In the genomic region with DNA sequence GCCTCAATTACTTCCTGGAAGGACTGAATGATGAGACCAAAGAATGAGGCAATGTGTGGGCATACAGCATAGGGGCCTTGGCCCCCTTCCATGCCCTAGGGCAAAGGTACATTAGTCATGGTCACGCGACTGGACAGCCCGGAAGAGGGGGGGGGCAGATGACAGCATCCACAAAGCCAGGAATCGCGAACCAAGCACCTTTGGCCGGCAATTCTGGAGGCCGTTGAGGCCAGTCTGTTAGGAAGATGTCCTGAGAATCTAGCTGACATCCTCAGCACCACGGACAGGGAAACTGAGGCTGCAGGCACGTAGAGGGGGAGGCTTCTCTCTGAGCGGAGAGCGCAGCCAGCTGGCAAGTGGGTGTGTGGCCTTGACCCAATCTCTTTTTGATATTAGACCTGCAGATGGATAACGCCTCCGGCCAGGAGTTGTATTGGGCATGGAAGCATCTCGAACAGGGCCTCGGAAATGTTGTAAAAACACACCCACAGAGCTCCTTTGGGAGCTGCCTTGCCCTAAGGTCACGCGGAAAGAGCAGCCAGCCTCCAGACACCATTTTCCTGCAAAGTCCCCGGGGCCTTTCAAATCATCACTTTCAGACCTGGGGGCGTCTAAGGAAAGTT, we compare ENCODE assay signal across 8 mouse cellular contexts. TPM values are rescaled to one million over a fixed set of nuclear protein-coding genes. Genes with fewer than 3 reads are reported as not detected.
DNase-seq lines count a peak whose midpoint lies in the region; ATAC-seq and TF ChIP-seq lines count a peak whose summit lies in the region.

No protein-coding gene starts in this region.

- no peak for TF ChIP-seq CTCF in layer of hippocampus, adult 2 months (conservative IDR thresholded peaks at IDR 0.05)
- TF ChIP-seq CTCF in MEL (IDR thresholded peaks at IDR 0.05 in 2 of 3, conservative IDR thresholded peaks at IDR 0.05 in 1 of 3; ENCODE audit: control insufficient read depth in 1 of 3, insufficient read depth in 1 of 3, low read depth in 2 of 3, low read length in 3 of 3, poor library complexity in 1 of 3, severe bottlenecking in 1 of 3), result 0 out of 6 replicates have a peak, but pooled peaks of 1 of the 3 experiments have one; percentile 10

- peak; percentile 13 for TF ChIP-seq RAD21 in MEL (IDR thresholded peaks at IDR 0.05; ENCODE audit: low read depth, low read length)

- peak overlapping the region; percentile 84 for H3K4me3 ChIP-seq in layer of hippocampus, adult 2 months
- H3K4me3 ChIP-seq in MEL (ENCODE audit: control insufficient read depth in 1 of 2, insufficient read depth in 1 of 2, low read depth in 2 of 2, low read length in 2 of 2), result peak overlapping the region; percentile 70 to 84
- peak overlapping the region; percentile 85 for H3K4me3 ChIP-seq in heart, embryonic 16.5 days (ENCODE audit: low read length)
- peak overlapping the region; percentile 83 for H3K4me3 ChIP-seq in limb, embryonic 10.5 days

- peak overlapping the region; percentile 89 for H3K4me2 ChIP-seq in heart, embryonic 16.5 days (ENCODE audit: low read depth, low read length)

- peaks cover 0 to 11% of the 10 kb centered on the region in 2 experiments; a peak in 2 of 4 replicates for H3K36me3 ChIP-seq in MEL (ENCODE audit: control insufficient read depth in 1 of 2, insufficient read depth in 2 of 2, low read length in 2 of 2)
- no peaks in the 10 kb centered on the region for H3K36me3 ChIP-seq in heart, embryonic 16.5 days (ENCODE audit: control insufficient read depth, insufficient read depth)
- peaks cover 8% of the 10 kb centered on the region for H3K36me3 ChIP-seq in limb, embryonic 10.5 days

- WGBS in heart, embryonic 16.5 days, result 6% methylated on average over 19 of the region's 19 CpGs
- 7% methylated on average over 19 of the region's 19 CpGs for WGBS in limb, embryonic 10.5 days

- no peaks in the 10 kb centered on the region for H3K27me3 ChIP-seq in MEL (ENCODE audit: control insufficient read depth in 1 of 2, insufficient read depth in 2 of 2, low read length in 2 of 2)
- no peaks in the 10 kb centered on the region for H3K27me3 ChIP-seq in heart, embryonic 16.5 days (ENCODE audit: control insufficient read depth, insufficient read depth, low read length)
- no peaks in the 10 kb centered on the region for H3K27me3 ChIP-seq in limb, embryonic 10.5 days (ENCODE audit: low read depth, poor library complexity, severe bottlenecking)

- H3K4me1 ChIP-seq in MEL (ENCODE audit: control insufficient read depth in 1 of 2, insufficient read depth in 2 of 2, low read length in 2 of 2), result peaks cover 0 to 4% of the 10 kb centered on the region in 2 experiments; a peak in 1 of 4 replicates
- peaks cover 26% of the 10 kb centered on the region for H3K4me1 ChIP-seq in heart, embryonic 16.5 days (ENCODE audit: control insufficient read depth, insufficient read depth, low read length)
- peaks cover 36% of the 10 kb centered on the region for H3K4me1 ChIP-seq in limb, embryonic 10.5 days

- 0 out of 2 replicates have a peak, but pooled peaks have one; percentile 0 for ATAC-seq in heart, embryonic 16.5 days (replicated peaks; ENCODE audit: extremely low read depth, insufficient read depth, low FRiP score)
- ATAC-seq in megakaryocyte-erythroid progenitor cell, adult 5-6 weeks (replicated peaks; ENCODE audit: low FRiP score, low TSS enrichment, poor library complexity, severe bottlenecking), result 0 out of 2 replicates have a peak, but pooled peaks have one; percentile 8

- peaks cover 14% of the 10 kb centered on the region for H3K79me2 ChIP-seq in MEL (ENCODE audit: control insufficient read depth, insufficient read depth, low read length, poor library complexity)

- H3K9ac ChIP-seq in MEL (ENCODE audit: control insufficient read depth, low read depth, low read length, poor library complexity, severe bottlenecking), result peak overlapping the region; percentile 61
- H3K9ac ChIP-seq in heart, embryonic 16.5 days (ENCODE audit: low read length), result peak overlapping the region; percentile 75

- no peak for TF ChIP-seq EP300 in MEL (IDR thresholded peaks at IDR 0.05; ENCODE audit: low read depth in 1 of 2, low read length in 2 of 2)

- DNase-seq in layer of hippocampus, adult 2 months (ENCODE audit: low spot score in 2 of 2), result no peak
- DNase-seq in layer of hippocampus, adult 9-11 months, result no peak
- peak; percentile 74 for DNase-seq in MEL (ENCODE audit: low read depth, low spot score)
- DNase-seq in cerebellum, adult 9-11 months, result peak; percentile 79
- no peak for DNase-seq in limb, embryonic 10.5 days (ENCODE audit: low spot score)
- DNase-seq in urinary bladder, postnatal 25 days (ENCODE audit: low spot score), result peak; percentile 35

- no peaks in the 10 kb centered on the region for H3K9me3 ChIP-seq in MEL (replicated peaks; ENCODE audit: insufficient read depth, low read length)
- H3K9me3 ChIP-seq in heart, embryonic 16.5 days (replicated peaks; ENCODE audit: control insufficient read depth, low read length), result no peaks in the 10 kb centered on the region
- H3K9me3 ChIP-seq in limb, embryonic 10.5 days (replicated peaks), result no peaks in the 10 kb centered on the region

- TF ChIP-seq POLR2A in MEL (IDR thresholded peaks at IDR 0.05; ENCODE audit: control insufficient read depth in 1 of 2, insufficient read depth in 1 of 2, low read depth in 1 of 2, low read length in 2 of 2, poor library complexity in 1 of 2), result no peak

- H3K27ac ChIP-seq in layer of hippocampus, adult 2 months, result peak overlapping the region; percentile 93
- H3K27ac ChIP-seq in MEL (ENCODE audit: control insufficient read depth, low read depth, low read length), result no peak overlapping the region
- peak overlapping the region; percentile 76 for H3K27ac ChIP-seq in heart, embryonic 16.5 days (ENCODE audit: low read length)
- H3K27ac ChIP-seq in limb, embryonic 10.5 days, result peak overlapping the region; percentile 97

TF ChIP-seq in MEL, 35 proteins besides CTCF, POLR2A, EP300 and RAD21:
- TF ChIP-seq SIN3A (IDR thresholded peaks at IDR 0.05; ENCODE audit: low read length), result peak; percentile 98
- no peak for TF ChIP-seq MAX (IDR thresholded peaks at IDR 0.05; ENCODE audit: low read length)
- no peak for TF ChIP-seq USF1 (IDR thresholded peaks at IDR 0.05; ENCODE audit: low read depth, low read length)
- peak; percentile 92 for TF ChIP-seq MXI1 (IDR thresholded peaks at IDR 0.05; ENCODE audit: low read depth, low read length)
- no peak for TF ChIP-seq SMC3 (IDR thresholded peaks at IDR 0.05; ENCODE audit: low read depth, low read length)
TF ChIP-seq in MEL: peak in this region for 2.

RNA-seq across cellular contexts. Expression of gene Chka, which starts 0.6 kb away (rescaled TPM):
- total RNA-seq in layer of hippocampus, adult 2 months (2021), result 100 to 1,000 TPM in 1 of 2 experiments, 10 to 100 TPM in 1; 87.2 to 109 TPM
- total RNA-seq in MEL (2012; rRNA removed), result 11.1 and 12.5 TPM in 2 replicates
- 10 to 100 TPM in 1 of 2 experiments, not detected in 1; 21.0 TPM for polyA plus RNA-seq in MEL (2012; ENCODE audit: insufficient read depth in 1 of 2, insufficient read length in 2 of 2, low read depth in 1 of 2, low replicate concordance in 2 of 2, missing spikeins in 1 of 2)
- polyA plus RNA-seq in heart, embryonic 16.5 days (2015; fragmentation: Nextera tagmentation; extraction: Ambion mirVana), result 24.1 and 30.6 TPM in 2 replicates
- 48.5 and 50.0 TPM in 2 replicates for polyA plus RNA-seq in limb, embryonic 10.5 days (2016; fragmentation: Nextera tagmentation; extraction: Ambion mirVana)
- total RNA-seq in megakaryocyte-erythroid progenitor cell, adult 5-6 weeks (2014; fragmentation: Nextera tagmentation), result 23.0 and 23.5 TPM in 2 replicates
- 22.5 and 26.0 TPM in 2 replicates for total RNA-seq in megakaryocyte-erythroid progenitor cell, adult 5-6 weeks (2017)

RNA-seq across cellular contexts. Expression of gene Tcirg1, which starts 56.0 kb away (rescaled TPM):
- total RNA-seq in layer of hippocampus, adult 2 months (2021), result 10 to 100 TPM; 20.0 to 24.9 TPM
- 17.0 and 21.4 TPM in 2 replicates for total RNA-seq in MEL (2012; rRNA removed)
- polyA plus RNA-seq in MEL (2012; ENCODE audit: insufficient read depth in 1 of 2, insufficient read length in 2 of 2, low read depth in 1 of 2, low replicate concordance in 2 of 2, missing spikeins in 1 of 2), result 10 to 100 TPM in 1 of 2 experiments, not detected in 1; 32.6 TPM
- polyA plus RNA-seq in heart, embryonic 16.5 days (2015; fragmentation: Nextera tagmentation; extraction: Ambion mirVana), result 31.0 and 32.3 TPM in 2 replicates
- 27.9 and 39.4 TPM in 2 replicates for polyA plus RNA-seq in limb, embryonic 10.5 days (2016; fragmentation: Nextera tagmentation; extraction: Ambion mirVana)
- 27.6 and 37.7 TPM in 2 replicates for total RNA-seq in megakaryocyte-erythroid progenitor cell, adult 5-6 weeks (2014; fragmentation: Nextera tagmentation)
- 6.7 and 44.0 TPM in 2 replicates for total RNA-seq in megakaryocyte-erythroid progenitor cell, adult 5-6 weeks (2017)

Comparison
In these comparisons a context has a peak if more than half of its experiments do, and no peak if none do; other contexts are left out.
1. DNase-seq: peak in MEL (single experiment), cerebellum, adult 9-11 months (single experiment) and urinary bladder, postnatal 25 days (single experiment); none in layer of hippocampus, adult 2 months (0 of 2), layer of hippocampus, adult 9-11 months (single experiment) and limb, embryonic 10.5 days (single experiment).
2. Peak in every context shown above with its lines, with median percentiles within 50 percentile points of each other: H3K4me3 ChIP-seq.